Mouse (Mus musculus) liver, embryonic 15.5 days (tissue): ENCODE data around the gene Kif18b. TPM values are rescaled to one million over a fixed set of nuclear protein-coding genes. Genes with fewer than 3 reads are reported as not detected.

Experiments used
- ATAC-seq: fragments of 200-750 bp; cut with Nextera tagmentation; 2 replicates; pipeline ENCODE4 v1.8.0; 2017; ENCODE audit warnings: moderate number of reproducible peaks, mild to moderate bottlenecking, moderate library complexity; ENCODE audit not compliant: insufficient read depth
- H3K27ac ChIP-seq: fragments of 300-500 bp; sonication (generic); replicated peaks from 2 replicates; pipeline ENCODE4 v1.5.1; 2015; ENCODE audit warnings: mild to moderate bottlenecking, inconsistent platforms
- H3K27me3 ChIP-seq: fragments of 300-500 bp; sonication (generic); 2 replicates; pipeline ENCODE4 v1.6.1; 2015; ENCODE audit warnings: mild to moderate bottlenecking, inconsistent platforms
- H3K36me3 ChIP-seq: fragments of 300-500 bp; sonication (generic); replicated peaks from 2 replicates; pipeline ENCODE4 v1.6.1; 2015; ENCODE audit warnings: moderate library complexity, mild to moderate bottlenecking, inconsistent platforms
- H3K4me1 ChIP-seq: fragments of 300-500 bp; sonication (generic); replicated peaks from 2 replicates; pipeline ENCODE4 v1.6.1; 2015; ENCODE audit warnings: inconsistent platforms
- H3K4me2 ChIP-seq: fragments of 300-500 bp; sonication (generic); 2 replicates; pipeline ENCODE4 v1.6.1; 2015; ENCODE audit warnings: moderate library complexity, mild to moderate bottlenecking, inconsistent platforms
- H3K4me3 ChIP-seq: fragments of 300-500 bp; sonication (generic); replicated peaks from 2 replicates; pipeline ENCODE4 v1.5.1; 2015; ENCODE audit warnings: mild to moderate bottlenecking, inconsistent platforms
- H3K9ac ChIP-seq: fragments of 300-500 bp; sonication (generic); 2 replicates; pipeline ENCODE4 v1.6.1; 2015; ENCODE audit warnings: moderate library complexity, mild to moderate bottlenecking, inconsistent platforms
- H3K9me3 ChIP-seq: fragments of 300-500 bp; sonication (generic); replicated peaks from 2 replicates; pipeline ENCODE4 v1.6.1; 2016; ENCODE audit warnings: inconsistent platforms
- WGBS: fragments of 180-500 bp; shearing (Covaris S2); methylation state at CpG from one replicate; pipeline ENCODE4 v1.1.7; 2015; ENCODE audit warnings: mixed read lengths; ENCODE audit not compliant: insufficient replicate concordance; 5-methylcytosine and 5-hydroxymethylcytosine counted together
- polyA plus RNA-seq: library from polyadenylated mRNA; unstranded; fragments of >200 nt; fragmentation: Nextera tagmentation; extraction: Ambion mirVana; gene quantifications from 2 replicates; pipeline ENCODE4 v1.2.1, GENCODE M21; 2015

The Kif18b gene
- polyA plus RNA-seq, 1 experiment from 2014 or later = 10.3 TPM

DNA sequence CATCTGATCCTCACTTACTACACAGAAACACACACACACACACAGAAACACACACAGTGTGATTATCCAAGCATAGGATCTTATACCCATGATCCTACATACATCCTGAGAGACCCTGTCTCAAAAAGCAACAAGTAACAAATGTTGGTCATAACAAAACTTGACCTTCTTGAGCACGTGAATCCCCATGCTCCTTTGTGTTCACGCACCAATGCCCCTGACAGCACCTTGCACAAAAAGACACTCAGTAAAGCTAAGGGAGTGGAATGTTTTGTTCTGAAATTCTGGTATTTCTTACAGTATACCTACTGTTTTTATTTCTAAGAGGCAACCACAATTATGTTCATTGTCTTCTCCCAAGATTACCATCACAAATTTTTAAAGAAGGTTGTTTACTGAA, 45.4 kb downstream of the Kif18b start:
- Histone ChIP-seq H3K9ac (peak overlapping the region; percentile 86; the same call in 1 of the 2 replicates), H3K9me3 (no peaks in the 10 kb centered on the region), H3K36me3 (peaks cover 33% of the 10 kb centered on the region), H3K4me3 (peak overlapping the region; percentile 83), H3K27me3 (peaks cover 22% of the 10 kb centered on the region), H3K4me2 (peak overlapping the region; percentile 82), H3K27ac (no peak overlapping the region), H3K4me1 (peaks cover 45% of the 10 kb centered on the region)
- no peak for ATAC-seq
- 74% methylated on average over 2 of the region's 2 CpGs for WGBS

DNA sequence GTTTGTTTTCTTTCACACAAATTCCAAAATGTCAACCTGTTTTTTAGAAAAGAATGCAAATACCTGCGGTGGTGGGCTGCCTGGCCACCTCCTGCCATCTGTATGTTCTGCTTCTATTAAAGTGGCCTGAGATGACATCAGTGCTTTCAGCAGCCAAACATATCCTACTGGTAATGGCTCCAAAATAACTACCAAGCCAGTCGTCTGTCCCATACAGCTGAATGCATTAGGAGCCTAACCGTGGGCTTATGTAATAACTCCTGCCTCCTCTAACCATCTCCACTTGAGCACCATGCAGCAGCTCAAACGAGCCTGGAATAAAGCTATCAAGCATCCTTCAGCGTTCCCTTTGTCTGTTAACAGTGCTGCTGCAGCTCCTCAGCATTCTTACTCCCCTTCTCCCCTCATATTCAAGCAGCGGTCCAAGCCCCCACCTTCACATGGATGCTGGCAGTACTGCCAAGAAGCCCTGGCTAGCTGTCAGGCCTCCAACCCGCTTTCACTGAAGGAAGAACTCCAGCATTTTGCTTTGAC, 50.1 kb downstream of the Kif18b start:
- Histone ChIP-seq H3K4me1 (peaks cover 14% of the 10 kb centered on the region), H3K27me3 (no peaks in the 10 kb centered on the region), H3K9ac (no peak overlapping the region), H3K27ac (no peak overlapping the region), H3K4me3 (no peak overlapping the region), H3K4me2 (no peak overlapping the region), H3K9me3 (no peaks in the 10 kb centered on the region), H3K36me3 (peaks cover 70% of the 10 kb centered on the region)
- ATAC-seq = no peak
- 82% methylated on average over 7 of the region's 7 CpGs for WGBS

DNA sequence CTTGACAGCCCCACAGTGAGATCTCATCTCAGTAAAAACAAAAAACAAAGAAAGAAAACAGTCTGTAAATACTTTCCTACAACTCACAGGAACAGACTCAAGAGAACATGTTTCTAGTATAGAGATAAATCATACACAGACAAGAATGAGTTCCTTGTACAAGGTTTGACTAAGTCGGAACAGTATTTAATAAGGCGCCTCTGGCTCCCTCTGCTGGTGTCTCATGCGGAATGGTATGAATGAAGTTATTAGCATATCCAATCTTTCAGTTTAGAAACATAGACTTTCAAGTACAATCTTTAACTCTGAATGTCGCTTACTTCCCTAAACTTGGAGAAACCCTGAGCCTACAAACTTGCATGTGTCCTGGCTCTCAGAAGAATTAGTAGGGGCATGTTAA, 60.7 kb downstream of the Kif18b start:
- no peak overlapping the region for H3K9ac ChIP-seq
- H3K9me3 ChIP-seq = no peaks in the 10 kb centered on the region
- no peak overlapping the region for H3K4me2 ChIP-seq
- no peak for ATAC-seq
- H3K4me1 ChIP-seq = no peaks in the 10 kb centered on the region
- no peaks in the 10 kb centered on the region for H3K27me3 ChIP-seq
- no peak overlapping the region for H3K4me3 ChIP-seq
- 47% methylated on average over 4 of the region's 4 CpGs for WGBS
- no peak overlapping the region for H3K27ac ChIP-seq
- peaks cover 97% of the 10 kb centered on the region for H3K36me3 ChIP-seq

DNA sequence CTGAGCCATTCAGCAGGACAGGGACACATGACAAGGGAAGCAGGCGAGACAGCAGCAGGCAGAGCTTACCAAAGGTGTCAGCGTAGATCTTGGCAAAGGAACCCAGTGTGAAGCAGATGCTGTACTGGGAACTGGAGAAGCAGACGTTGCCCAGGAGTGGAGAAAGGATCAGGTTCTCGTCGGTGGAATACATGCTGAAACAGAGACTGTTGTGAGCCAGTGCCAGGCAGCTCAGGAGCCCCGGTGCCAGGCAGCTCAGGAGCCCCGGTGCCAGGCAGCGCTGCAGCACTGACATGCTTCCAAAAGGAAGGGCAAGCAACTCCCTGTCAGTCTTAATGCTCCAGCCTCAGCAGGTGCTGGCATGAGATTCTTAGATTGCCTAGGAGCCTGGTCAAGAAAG, 65.0 kb downstream of the Kif18b start:
- peaks cover 99% of the 10 kb centered on the region for H3K36me3 ChIP-seq
- WGBS = 88% methylated on average over 8 of the region's 8 CpGs
- H3K4me2 ChIP-seq = no peak overlapping the region
- no peak overlapping the region for H3K27ac ChIP-seq
- H3K9me3 ChIP-seq = no peaks in the 10 kb centered on the region
- no peak overlapping the region for H3K4me3 ChIP-seq
- H3K27me3 ChIP-seq = no peaks in the 10 kb centered on the region
- H3K9ac ChIP-seq = no peak overlapping the region
- H3K4me1 ChIP-seq = no peaks in the 10 kb centered on the region
- ATAC-seq = no peak

DNA sequence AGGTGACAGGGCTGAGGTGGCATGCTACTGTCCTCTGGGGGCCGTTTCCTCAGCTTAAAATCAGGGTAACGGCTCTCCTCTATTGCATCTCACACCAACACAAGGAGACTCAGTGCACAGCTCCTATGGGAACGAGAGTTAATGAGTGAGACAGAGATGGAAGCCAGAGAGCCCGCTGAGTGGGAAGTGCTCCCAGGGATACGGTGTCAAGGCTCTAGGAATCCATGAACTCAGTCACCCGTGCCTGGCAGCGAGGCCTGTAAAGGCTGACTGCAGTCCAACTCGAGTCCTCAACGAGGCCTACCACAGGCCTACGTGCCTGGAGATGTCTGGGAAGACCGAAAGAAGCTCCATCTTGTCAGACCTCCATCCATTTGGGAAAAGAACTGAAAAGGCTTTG, 66.0 kb downstream of the Kif18b start:
- ATAC-seq = no peak
- H3K36me3 ChIP-seq = peaks cover 99% of the 10 kb centered on the region

DNA sequence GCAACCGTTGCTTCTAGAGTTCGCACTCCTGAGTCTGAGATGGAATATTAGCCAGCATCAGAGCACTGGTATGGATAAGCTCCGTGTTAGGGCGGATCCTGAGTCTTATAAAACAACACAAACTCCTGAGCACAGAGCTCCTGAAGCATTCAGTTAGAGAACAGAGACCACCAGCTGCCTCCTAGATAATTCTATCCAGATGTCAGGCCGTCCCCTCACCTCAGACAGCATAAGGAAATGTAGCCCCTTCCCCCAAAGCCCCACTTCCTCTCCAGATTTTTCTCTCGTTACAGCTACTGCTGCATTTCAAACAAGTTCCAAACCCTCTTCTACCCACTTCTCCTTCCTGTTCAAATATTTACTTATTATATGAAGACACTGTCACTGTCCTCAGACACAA, 69.0 kb downstream of the Kif18b start:
- Histone ChIP-seq H3K4me3 (no peak overlapping the region), H3K9me3 (no peaks in the 10 kb centered on the region), H3K4me2 (no peak overlapping the region), H3K4me1 (no peaks in the 10 kb centered on the region), H3K27me3 (no peaks in the 10 kb centered on the region), H3K36me3 (peaks cover 98% of the 10 kb centered on the region), H3K27ac (no peak overlapping the region), H3K9ac (no peak overlapping the region)
- ATAC-seq = no peak
- 71% methylated on average over 6 of the region's 6 CpGs for WGBS

More for the DNA sequence above, 66.0 kb downstream of the Kif18b start:
- no peak overlapping the region for H3K27ac ChIP-seq
- no peaks in the 10 kb centered on the region for H3K27me3 ChIP-seq
- no peak overlapping the region for H3K9ac ChIP-seq
- no peaks in the 10 kb centered on the region for H3K9me3 ChIP-seq
- WGBS = 89% methylated on average over 11 of the region's 11 CpGs
- H3K4me2 ChIP-seq = no peak overlapping the region
- H3K4me3 ChIP-seq = no peak overlapping the region
- no peaks in the 10 kb centered on the region for H3K4me1 ChIP-seq

Other genes starting within 250 kb of the Kif18b start
- 13.4 and 13.6 TPM in 2 replicates for gene Ccdc43, start 227.3 kb downstream of the Kif18b start, polyA plus RNA-seq
- gene Adam11, start 163.7 kb downstream of the Kif18b start, polyA plus RNA-seq = 0.08 and 0.26 TPM in 2 replicates
- 1.4 and 1.6 TPM in 2 replicates for gene Gjc1, start 105.4 kb downstream of the Kif18b start, polyA plus RNA-seq
- not detected in 2 replicates for gene Higd1b, start 89.3 kb downstream of the Kif18b start, polyA plus RNA-seq
- 106 and 113 TPM in 2 replicates for gene Eftud2, start 44.1 kb downstream of the Kif18b start, polyA plus RNA-seq
- 1.0 and 1.1 TPM in 2 replicates for gene Ccdc103, start 43.9 kb downstream of the Kif18b start, polyA plus RNA-seq
- 0.07 TPM in 1 of 2 replicates, not detected in the other for gene Fam187a, start 40.0 kb downstream of the Kif18b start, polyA plus RNA-seq
- gene Gfap, start 24.2 kb downstream of the Kif18b start, polyA plus RNA-seq = 8.5 and 9.4 TPM in 2 replicates
- gene C1ql1, start 21.6 kb upstream of the Kif18b start, polyA plus RNA-seq = 0.08 TPM in 2 replicates
- 32.4 and 36.7 TPM in 2 replicates for gene Nmt1, start 103.1 kb upstream of the Kif18b start, polyA plus RNA-seq
- gene Dcakd, start 103.2 kb upstream of the Kif18b start, polyA plus RNA-seq = 28.7 and 30.0 TPM in 2 replicates
- gene Plcd3, start 176.5 kb upstream of the Kif18b start, polyA plus RNA-seq = 0.31 and 0.45 TPM in 2 replicates
- 60.6 and 60.9 TPM in 2 replicates for gene Acbd4, start 176.6 kb upstream of the Kif18b start, polyA plus RNA-seq
- gene Hexim1, start 191.1 kb upstream of the Kif18b start, polyA plus RNA-seq = 1.8 and 1.9 TPM in 2 replicates
- 4.2 and 4.7 TPM in 2 replicates for gene Hexim2, start 207.3 kb upstream of the Kif18b start, polyA plus RNA-seq
- 5.7 and 6.2 TPM in 2 replicates for gene Fmnl1, start 246.0 kb upstream of the Kif18b start, polyA plus RNA-seq